Mouse (Mus musculus): ENCODE results near the gene Faap20. TPM values are rescaled to one million over a fixed set of nuclear protein-coding genes. Genes with fewer than 3 reads are reported as not detected.

Gene Faap20
- total RNA-seq, 2 experiments from 2014 or later, result 14.0 to 25.0 TPM

DNA sequence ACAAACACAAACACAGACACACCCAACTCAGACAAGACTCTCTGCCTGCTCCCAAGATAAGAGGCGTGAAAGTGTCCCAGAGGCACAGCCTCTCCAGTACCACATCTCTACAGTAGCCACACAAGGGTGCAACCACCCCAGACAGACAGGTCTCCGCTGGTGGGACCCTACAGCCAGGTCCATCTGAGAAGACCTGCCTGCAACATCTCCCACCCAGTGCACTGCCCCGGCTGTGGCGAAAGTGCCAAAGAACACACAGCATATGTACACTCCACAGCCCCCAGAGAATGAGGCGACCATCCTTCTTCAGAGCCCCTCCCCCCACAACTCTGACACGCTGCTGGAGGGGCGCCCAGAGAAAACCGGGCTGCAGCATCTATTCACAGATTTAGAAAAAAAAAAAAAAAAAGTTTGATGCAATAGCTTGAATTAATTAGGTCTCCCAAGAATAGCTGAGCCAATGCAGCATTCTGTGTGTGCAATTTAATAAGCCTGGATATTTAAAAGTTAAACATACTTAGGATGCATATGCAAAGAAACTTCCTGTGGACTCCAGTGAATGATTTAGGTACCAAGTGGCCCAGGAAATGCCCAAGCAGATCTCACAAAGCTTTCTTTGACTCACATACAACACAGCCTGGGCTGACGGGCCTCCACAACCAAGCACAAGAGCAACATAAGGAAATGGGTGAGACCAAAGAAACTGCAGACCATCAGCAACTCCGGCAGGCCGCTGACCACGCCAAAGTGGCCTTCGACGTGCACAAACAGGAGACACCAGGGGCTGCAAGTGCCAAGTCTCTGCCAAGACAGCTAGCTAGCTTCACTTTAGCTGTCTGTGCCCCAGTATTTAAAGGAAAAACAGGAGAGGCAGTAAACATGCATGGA, 29.1 kb upstream of the Faap20 start:
- no peak for ATAC-seq (replicated peaks; ENCODE audit: poor library complexity, severe bottlenecking)

DNA sequence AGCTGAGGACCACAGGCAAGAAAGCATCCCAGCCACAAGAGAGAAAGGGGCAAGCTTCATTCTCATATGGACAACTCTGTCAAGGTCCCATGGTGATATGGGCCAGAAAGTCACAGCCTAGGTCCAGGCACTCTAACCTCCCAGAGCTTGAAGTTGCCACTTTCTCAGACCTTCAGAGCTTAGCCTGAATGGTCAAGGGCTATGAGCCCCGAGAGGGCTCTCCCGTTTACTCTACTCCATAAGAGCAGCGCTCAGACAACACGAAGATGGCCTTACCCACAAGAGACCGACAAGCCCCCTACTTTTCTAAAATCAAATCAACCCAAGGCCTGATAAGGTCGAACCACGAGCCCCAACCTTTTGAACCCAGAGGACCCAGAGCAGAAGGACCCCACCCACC, 28.5 kb upstream of the Faap20 start:
- ATAC-seq (replicated peaks; ENCODE audit: poor library complexity, severe bottlenecking), result no peak

DNA sequence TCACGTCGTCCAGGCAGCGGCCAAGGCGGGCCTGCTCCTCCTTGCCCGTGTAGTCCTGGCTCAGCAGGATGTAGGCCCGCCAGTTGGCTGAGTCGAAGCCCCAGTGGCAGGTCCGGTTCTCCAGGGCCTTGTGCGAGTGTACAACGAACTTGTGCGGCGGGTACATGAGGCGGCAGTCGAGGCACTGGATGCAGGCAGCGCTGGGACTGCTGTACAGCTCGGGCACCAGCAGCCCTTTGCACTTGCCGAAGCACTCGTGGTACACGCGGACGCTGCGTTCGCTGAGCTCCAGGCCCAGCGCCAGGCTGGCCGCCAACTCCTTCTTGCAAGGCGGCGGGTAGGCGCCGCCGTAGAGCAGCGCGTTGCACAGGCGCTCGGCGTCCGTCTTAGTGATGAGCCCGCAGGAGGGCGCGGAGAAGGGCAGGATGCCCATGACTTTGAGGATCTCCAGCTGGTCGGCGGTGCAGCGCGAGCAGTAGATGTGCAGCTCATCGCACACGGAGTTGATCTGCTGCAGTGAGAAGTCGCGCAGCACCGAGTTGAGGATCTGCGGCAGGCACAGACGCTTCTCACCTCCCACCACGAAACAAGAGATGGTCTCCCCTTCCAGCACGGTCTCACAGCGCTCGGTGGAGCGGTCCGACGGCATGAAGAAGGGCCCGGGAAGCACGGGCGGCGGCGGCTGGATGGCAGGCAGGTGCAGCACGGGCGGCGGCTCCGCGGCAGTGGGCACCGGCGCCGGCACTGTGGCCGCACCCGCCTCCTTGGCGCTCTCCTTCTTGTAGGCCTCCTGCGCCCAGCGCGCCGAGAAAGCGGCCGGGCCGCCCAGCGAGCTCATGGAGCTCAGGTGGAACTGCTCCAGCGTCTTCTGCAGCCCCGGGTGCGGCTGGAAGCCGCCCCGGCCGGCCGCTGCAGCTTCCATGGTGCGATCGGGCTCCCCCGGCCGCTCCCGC, 27.7 kb upstream of the Faap20 start:
- ATAC-seq (replicated peaks; ENCODE audit: poor library complexity, severe bottlenecking), result 0 out of 2 replicates have a peak, but pooled peaks have one; percentile 1

DNA sequence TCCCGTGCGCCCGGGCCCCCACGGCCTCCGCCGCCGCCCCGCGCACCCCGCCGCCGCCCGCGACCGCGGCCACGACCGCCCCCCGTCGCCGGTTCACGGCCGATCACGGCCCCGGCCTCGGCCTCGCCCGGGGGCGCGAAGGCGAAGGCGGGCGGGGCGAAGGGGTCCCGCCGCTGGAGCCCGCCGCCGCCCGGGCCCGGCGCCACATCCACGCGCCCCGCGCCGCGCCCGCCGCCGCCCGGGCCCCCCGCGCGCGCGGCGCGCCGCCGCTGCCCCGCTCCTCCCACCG, 27.1 kb upstream of the Faap20 start, which contains the start of gene Ski:
Gene Ski (minus strand): TSS at position 41 of the 289 bp plus-strand sequence.
- no peak for ATAC-seq (replicated peaks; ENCODE audit: poor library complexity, severe bottlenecking)

DNA sequence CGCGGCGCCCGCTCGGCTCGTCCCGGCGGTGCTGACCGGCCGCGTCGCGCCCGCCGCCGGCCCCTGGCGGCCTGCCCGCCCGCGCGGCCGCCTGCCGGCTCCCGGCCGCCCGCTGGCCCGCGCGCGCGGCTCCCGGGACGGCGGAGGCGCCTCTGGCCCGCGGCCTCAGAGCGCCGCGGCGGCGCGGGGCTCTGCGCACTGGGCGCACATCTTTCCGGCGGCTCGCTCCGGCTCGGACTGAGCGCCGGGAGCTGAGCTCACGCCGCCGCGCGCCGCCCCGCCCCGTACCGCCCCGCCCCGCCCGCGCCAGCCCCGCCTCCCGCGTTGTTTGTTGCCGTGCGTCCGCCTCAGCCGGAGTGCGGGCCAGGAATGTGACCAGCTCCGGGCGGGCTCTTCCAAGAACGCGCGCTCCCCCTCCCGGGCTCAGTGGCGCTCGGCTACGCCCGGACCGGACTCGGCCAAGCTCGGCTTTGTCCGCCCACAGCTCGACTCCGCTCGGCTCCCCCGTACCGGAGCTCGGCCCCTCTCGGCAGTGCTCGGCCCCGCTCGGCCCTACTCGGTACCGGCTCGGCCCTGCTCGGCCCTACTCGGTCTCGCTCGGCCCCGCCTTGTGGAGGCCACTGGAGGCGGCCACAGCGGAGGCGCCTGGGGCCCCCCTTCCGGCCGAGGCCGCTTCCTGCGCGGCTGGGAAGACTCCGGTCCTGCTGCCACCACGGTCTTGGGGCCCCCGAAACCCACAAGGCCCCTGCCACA, 26.6 kb upstream of the Faap20 start:
- ATAC-seq (replicated peaks; ENCODE audit: poor library complexity, severe bottlenecking), result peak; percentile 76

DNA sequence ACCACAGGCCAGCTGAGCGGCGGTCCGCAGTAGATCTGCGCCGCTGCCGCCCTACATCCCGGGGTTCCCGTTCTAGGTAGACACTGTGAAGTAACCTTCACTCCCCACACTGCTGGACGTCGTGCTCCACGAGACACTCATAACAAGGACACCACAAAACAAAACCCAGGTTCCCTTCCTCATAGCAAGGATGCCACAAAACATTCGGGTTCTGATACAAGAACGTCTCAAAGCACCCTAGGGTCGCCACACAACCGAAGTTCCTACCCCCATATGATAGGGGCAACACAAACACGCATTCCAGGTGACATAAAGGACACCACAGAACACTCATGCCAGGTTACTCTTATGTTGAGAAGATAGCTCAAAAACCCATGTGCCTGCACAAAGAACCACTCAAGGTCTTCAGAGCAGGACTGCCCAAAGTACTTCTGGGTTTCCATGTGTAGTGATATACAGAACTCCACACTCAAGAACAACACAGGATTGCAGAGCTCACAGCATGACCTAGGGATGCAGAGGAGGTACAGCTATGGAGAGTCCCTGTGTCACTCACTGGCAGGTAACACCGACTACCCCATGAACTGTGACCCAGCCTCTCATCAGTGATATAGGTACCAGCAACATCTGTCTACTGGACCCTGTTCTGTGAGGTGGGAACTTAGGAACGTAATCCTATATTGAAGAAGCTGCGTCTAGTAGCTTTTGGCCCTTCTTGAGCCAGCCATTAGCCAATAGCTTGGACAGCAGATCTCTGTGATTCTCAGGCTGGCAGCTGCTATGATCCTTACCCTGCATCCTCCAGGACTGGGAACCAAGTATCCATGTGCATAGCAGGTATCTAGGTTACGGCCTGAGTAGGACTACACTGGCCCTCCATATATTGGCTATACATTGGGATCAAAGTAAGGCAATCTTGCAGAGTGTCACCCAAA, 25.7 kb upstream of the Faap20 start:
- no peak for ATAC-seq (replicated peaks; ENCODE audit: poor library complexity, severe bottlenecking)

DNA sequence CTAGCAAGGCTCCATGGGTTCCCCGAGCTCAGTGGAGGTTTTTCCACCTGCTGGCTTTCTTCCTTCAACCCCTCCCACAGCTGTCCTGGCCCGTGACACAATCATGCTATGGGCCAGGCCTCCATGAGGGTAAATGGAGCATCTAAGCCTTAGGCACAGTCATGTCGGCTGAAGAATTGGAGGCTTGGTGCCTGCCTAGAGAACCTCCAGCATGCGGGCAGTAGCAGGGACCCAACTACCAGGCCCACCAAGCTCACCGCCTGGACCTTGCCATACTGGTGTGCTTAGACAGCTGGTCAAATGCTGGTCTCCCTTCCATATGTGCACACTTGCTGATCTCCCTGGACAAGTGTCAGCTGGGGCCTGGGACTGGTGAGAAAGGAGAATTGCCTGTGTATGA, 23.7 kb upstream of the Faap20 start:
- ATAC-seq (replicated peaks; ENCODE audit: poor library complexity, severe bottlenecking), result no peak

DNA sequence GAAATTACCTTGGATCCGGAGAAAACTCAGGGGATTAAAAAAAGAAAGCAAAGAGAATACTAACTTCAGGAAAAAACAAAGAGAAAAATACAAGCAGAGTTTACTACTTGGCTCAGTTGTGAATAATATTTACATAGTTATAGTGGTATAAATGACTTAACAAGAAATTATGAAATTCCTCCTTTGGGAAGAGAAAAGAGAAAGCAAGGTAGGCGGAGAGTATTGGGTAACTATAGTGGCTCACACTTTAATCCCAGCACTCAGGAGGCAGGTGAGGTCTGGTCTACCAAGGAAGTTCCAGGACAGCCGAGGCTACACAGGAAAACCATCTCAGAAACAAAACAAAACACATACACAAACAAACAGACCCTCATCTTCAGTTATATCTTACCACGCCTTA, 21.6 kb upstream of the Faap20 start:
- no peak for ATAC-seq (replicated peaks; ENCODE audit: poor library complexity, severe bottlenecking)

DNA sequence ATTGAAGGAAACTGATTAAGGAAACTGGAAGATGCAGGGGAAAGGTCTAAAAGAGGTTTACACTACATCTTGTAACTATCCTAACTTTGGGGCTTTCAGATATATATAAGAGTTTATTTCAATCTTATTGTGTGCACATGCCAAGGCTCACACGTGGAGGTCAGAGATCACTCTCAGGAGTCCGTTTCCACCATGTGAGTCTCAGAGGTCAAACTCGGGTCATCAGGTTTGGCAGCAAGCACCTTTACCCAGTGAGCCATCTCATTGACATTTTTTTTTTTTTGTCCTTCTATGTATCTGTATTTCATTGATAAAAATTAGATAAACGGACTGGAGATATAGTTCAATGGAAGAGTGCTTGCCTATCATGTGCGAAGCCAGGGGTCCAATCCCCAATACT, 21.1 kb upstream of the Faap20 start:
- ATAC-seq (replicated peaks; ENCODE audit: poor library complexity, severe bottlenecking), result no peak

DNA sequence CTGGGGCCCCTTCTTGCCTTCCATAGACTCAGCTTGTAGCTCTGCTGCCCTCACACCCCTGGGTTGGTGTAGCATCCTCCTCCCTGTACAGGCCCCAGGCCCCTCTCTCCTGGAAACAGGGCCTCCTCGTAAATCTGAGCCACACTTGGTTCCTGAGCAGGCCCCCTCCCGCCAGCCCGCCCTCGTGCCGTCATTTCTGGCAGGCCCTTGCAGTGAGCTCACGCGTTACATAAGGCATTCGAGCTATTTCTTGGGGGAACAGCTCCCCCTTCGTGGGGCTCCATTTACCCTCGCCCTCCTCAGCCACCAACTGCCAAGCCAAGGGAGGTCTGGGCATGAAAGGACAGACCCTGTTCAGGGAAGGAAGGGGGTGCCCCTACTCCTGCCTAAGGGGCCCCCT, 15.7 kb upstream of the Faap20 start:
- 0 out of 2 replicates have a peak, but pooled peaks have one; percentile 15 for ATAC-seq (replicated peaks; ENCODE audit: poor library complexity, severe bottlenecking)

DNA sequence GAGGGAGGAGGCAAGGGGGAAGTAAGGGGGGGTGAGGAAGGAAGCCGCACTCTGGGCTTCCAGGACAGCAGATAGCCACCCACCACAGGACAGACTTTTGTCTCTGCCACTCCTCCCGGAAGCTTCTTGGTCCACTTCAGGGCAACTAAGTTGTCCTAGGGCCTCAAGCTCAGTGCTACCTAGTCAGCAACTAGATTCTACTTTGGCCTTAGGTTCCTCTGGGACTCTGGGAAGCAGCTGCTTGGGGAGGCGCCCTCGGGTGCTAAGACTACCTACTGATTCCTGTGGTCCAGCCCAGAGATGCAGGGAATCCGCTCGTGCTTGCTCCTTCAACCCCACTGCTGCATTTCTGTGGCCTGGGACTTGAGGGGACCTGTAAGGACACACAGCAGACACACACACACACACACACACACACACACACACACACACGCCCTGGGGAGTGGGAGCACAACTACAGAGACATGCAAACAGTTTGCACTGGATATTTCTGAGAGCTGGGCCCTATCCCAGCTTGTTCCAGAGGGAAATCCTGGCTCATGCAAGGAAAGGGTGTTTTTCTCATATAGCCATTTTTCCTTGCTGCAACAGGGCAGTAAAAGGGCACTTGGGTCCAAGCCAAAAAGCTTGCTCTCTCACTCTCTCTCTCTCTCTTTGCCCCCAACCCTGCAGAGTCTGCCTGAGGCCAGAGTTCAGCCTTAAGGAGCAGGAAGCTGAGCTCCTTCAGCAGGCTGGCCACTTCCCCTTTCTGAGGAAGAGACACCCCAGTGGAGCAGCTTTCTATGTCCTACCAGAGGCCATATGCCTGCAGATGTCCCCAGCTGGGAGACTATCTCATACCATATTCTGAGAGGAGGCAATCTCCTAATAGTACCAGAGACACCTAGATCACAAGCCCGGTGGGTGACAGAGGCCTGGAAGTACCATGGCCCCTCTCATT, 15.0 kb upstream of the Faap20 start:
- ATAC-seq (replicated peaks; ENCODE audit: poor library complexity, severe bottlenecking), result peak; percentile 77

DNA sequence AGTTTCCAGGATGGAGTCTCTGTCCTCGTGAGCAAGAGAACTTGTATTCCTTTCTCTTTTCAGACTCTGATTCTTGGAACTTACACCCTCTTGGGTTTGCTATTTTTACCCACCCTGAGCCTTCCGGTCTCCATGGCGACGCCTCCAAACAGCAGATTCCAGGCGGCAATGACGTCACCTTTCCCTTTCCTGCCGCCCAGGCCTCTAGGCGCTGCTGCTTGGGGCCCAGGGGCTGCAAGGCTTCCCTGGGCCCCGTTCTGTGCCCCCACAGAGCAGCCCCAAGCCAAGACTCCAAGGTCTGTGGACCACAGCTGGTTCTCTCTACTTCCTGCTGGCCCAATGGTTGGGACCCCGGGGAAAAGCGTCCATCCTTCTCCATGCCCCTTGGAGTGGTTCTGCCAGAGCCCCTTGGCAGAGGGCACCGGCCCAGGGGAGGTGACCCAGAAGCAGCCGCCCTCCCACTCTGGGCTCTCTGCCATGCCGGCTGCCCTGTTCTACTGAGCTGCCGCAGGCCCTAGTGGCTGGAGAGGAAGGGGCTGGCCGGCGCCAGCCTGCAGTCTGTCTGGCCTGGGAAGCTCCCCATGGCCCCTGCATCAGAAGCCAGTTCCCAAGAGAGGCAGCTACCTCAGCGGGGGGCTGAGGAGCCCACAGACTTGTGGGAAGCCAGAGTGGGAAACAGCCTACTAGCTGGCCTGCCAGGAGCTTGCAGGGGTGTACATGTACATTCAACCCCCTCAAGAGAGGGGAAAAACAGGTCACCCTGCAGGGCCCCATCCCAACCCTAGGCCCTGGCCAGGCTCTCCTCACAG, 14.1 kb upstream of the Faap20 start:
- peak; percentile 49 for ATAC-seq (replicated peaks; ENCODE audit: poor library complexity, severe bottlenecking)

DNA sequence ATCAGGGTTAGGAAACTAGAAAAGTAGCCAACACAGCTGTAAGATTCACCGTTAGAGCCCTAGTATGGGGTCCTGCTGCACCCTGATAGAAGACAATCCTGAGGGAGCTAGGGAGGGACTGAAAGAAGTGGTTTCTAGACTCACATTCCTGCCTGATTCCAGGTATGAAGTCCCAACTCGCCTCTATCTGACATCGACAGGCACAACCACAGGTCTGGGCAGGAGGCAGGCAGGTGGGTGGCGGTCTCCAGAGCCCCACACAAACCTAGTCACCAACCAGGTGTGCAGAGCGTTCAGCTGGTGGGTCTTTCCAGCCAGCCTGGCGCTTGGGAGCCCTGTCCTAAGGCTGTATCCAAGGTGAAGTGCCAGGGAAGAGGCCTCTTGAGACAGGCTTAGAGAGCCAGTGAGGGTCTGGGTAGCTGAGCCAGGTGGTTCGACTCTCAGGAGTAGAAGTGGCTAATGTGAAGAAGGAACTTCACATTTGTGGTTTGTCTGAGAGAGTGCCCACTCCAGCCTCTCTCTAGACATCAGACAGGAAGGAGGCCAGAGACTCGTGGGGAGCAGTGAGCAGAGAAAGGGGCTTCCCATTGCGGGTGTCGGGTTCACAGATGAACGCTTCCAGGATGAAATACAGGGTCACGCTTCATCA, 12.7 kb upstream of the Faap20 start:
- ATAC-seq (replicated peaks; ENCODE audit: poor library complexity, severe bottlenecking), result peak; percentile 21; the same call in 1 of the 2 replicates

DNA sequence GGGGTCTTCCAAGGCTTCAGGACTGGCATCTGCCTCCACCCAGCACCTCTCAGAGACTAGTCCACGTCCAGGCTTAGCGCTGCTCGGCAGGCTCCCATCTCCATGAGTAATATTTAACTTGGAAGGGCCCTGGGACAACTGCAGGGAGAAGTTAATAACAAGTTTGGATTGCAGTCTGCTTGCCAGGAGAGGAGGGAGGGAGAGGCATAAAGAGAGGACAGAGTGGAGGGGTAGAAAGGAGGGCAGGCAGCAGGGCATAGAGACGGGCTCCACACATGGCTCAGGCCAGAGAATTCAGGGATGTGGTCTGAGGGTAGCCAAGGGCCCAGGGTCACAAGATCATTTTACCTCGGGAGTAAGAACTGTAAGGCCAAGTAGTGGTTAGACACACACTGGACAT, 11.3 kb upstream of the Faap20 start:
- no peak for ATAC-seq (replicated peaks; ENCODE audit: poor library complexity, severe bottlenecking)

DNA sequence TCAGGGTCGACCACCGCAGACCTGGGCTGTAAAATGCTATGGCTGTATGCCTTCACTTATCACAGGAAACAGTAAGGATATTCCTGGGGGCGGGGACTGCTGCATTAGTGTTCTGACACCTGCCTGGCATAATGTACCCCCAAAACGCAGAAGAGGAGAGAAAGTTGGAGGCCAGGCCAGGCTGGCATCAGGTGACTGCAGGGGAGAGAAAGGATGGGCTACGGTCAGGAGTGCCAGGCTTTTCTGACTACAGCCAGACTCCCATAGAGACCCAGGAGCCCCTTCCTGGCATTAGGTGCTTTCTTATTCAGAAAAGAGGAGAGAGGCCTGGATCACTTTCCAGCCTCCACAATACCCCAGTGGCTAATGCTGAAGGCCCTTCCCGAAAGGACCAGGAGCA, 10.1 kb upstream of the Faap20 start:
- ATAC-seq (replicated peaks; ENCODE audit: poor library complexity, severe bottlenecking), result no peak

DNA sequence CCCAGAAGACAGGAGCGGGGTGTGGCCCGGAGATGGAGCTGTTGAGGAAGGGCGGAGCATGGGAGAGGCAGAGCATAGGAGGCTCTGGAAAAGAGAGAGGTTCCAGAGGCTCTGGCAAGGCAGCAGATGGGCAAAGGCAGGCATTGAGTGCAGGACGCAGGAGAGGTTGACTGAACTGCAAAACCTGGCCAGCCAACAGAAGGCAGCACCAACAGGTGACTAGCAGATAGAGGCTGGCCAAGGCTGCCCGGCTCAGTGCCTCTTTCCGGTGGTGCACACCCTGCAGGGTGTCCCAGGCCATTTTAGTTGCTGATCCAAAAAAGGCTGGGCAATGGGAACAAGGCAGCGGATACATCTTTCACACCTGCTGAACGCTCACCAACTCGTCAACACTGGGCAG, 7.8 kb upstream of the Faap20 start:
- ATAC-seq (replicated peaks; ENCODE audit: poor library complexity, severe bottlenecking), result no peak

DNA sequence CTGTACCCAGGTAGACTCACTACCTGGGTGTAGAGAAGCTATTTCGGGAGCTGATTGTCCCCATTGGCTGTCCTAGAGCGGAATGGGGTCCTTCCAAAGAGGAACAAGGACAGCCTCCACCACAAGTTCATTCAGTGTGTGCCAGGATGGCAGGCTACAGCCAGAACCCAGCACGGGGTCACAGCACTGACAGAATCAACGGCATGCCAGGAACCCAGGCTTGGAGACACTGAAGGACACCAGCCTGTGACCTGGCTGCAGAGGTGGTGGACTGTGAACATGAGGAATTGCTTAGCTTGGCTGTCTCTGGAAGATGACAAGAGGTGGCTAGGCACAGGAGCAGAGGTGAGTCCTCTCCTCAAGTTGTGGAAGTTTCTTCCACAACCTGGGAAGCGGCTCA, 7.3 kb upstream of the Faap20 start:
- no peak for ATAC-seq (replicated peaks; ENCODE audit: poor library complexity, severe bottlenecking)

All from granulocyte monocyte progenitor cell, adult 5-6 weeks (primary cell).